Mouse (Mus musculus) brain, embryonic 18.5 days (tissue): ENCODE data around the gene Fam221a.

Experiments
- DNase-seq: peaks from one replicate; pipeline ENCODE4 v3.0.0-alpha.2; 2012; ENCODE audit warnings: low read depth, low spot score

Gene Fam221a

DNA sequence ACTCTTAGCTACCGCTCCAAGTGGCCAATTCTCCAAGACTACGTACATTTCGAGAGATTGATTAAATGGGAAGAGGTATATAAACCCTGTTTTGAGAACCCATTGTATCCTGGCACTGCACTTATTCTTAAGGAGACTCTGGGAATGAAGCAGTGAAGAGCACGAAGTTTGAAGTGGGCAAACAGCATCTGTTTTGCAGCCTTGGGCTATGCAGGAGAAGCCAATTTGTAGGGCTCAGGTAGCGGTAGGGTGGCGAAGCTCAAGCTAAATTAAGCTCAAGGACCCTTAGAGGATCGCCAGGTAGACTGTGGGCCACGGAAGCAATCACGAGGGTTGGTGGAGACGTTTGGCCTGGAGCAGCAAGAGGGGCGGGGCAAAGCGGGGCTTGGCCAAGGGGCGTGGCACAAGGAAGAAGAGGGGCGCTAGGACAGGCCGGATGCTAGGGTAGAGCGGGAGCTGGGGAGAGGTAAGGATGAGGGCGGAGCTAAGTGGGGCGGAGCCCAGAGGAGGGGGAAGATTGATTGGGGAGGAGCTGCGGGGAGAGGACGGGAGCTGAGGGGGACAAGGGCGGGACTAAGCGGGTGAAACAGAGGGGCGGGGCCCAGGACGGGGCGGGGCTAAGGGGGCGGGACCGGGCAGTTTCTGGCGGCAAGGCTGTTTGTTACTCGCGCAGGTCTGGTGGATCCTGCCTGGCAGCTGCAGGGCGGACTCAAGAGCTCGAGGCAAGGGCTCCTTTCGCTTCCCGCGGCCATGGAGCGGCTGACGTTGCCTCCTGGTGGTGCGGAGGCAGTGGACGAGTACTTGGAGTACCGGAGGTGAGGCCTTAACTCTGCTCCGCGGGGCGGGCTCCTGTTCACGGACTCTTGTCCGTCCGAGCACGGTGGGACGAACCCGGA, at the start of gene Fam221a:
Fam221a (plus strand) TSS at position 581 of the 896 bp plus-strand sequence.
- DNase-seq: peak; percentile 64

DNA sequence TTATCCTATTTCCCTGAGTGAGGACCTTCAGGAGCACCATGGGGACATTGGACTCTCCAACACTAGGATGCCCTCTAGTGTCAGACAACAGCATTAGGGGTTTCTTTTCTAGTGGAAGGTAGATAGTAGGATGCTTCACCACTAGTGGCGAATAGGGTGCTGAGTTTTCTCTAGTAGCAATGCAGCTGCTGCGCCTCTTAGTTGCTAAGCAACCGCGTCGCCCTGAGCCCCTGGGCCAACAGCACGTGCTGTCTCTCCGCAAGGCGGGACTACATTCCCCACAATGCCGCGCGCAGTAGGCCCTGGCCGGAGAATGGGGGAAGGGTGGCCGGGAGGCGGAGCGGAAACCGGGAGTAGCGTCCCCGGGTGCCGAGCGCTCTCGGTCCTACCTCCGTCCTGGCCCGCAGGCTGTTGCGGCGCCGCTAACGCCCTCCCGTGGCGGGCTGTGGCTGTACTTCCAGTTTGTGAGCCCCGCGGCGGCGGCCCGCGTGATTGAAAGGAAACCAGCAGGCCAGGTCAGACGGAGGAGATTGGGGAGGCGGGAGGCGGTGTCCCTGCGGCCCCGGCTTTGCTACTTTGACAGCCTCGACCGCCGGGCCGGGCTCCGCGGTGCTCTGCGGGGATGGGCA, 48.5 kb upstream of the Fam221a start, which contains the start of gene Ccdc126:
Ccdc126 (plus strand) TSS at position 309 of the 629 bp plus-strand sequence.
- peak; percentile 96 for DNase-seq

DNA sequence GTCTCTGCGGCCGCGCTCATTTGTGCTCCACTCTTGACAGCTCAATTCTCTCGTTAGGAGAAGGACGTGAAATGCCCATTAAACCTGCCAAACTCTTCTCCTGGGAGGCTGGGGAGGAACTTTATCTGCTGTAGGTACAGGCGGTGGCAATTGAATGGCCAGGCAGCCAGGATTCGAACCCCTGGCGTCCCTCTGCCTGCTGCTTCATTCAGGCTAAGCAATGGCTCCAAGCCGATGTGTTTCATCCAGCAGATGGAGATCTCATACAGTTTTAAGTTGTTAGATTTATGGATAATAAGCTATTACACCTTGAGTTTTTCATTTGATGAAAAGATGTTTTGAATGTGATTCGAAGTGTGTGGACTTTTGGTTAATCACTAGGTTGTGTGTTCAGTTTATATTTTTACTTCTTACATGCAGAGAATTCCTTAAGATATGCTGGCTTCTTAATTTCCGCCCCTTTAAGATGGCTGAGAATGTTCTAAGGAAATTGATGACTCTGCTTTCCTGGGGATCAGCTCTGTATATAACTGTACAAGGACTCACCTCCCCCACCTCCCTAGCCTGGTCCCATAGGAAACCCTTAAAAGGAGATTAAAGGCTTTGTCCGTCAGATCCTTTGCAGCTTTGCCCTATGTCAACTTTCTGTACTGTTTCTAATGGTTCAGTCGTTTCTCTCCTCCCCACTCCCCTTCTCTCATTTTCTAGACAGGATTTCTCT, 47.8 kb upstream of the Fam221a start:
- peak; percentile 20 for DNase-seq

DNA sequence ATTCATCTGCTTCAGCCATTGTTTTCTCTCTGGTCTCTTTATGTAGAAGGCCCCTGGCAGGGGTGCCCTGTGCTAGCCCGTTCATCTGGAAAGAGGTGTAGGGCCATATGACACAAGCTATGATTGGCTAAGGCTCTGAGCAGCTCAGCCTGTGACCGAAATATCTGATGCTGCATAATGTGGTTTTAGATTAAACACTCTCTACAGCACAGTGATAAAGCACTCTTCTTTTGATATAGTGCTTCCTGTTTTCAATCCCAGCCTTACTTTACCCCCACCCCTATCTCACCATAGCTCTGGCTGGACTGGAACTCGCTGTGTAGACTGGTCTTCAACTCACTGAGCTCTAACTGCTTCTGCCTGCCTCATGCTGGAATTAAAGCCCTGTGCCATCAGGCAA, 46.2 kb upstream of the Fam221a start:
- DNase-seq: no peak

DNA sequence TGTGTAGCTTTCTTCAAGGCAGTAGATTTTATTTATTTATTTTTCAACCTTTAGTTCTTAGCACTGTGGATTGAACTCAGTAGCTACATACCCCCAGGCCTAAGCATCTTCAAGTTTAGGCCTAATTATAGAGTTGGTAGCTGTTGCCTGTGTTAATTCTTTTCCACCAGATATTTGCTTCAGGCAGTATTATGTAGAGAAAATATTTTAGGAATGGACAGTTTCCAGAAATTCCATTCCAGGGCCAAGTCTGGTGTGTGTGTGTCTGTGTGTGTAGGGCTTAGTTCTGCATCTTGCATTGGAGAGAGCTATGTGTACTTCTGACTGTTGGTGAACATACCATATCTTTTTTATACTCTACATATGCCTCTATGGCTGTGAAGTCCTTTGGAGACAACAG, 45.5 kb upstream of the Fam221a start:
- DNase-seq: no peak

DNA sequence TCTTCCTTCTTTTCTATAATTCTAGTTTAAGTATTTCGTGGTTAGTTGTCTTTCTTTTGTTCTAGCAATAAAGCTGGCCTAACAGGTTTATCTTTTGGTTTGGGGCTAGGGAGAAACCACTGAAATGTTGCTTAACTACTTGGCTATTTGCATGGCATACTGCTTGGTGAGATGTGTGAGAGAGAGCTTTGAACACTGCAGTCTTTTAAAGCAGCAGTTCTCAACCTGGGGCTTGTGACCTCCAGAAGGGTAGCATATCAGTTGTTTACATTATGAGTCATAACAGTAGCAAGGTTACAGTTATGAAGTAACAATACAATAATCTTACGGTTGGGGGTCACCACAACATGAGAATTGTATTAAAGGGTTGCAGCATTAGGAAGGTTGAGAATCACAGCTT, 44.6 kb upstream of the Fam221a start:
- no peak for DNase-seq

DNA sequence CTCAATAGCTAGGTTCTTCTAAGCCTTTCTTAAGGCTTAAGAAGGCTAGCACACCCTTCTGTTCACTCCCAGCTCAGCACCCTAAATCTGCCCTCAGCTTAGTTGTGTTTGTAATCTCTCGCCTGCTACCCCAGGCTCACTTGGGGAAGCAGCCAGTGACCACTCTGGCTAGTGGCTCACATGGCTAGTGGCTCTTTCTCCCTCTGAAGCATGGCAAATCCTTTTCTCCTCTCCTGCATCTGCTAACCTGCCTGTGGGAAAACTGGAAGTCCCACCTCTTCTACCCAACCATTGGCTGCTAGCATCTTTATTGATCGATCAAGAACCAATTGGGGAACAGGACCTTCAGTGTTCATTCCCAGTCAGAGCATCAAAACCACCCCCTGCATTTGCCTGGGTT, 43.0 kb upstream of the Fam221a start:
- no peak for DNase-seq

DNA sequence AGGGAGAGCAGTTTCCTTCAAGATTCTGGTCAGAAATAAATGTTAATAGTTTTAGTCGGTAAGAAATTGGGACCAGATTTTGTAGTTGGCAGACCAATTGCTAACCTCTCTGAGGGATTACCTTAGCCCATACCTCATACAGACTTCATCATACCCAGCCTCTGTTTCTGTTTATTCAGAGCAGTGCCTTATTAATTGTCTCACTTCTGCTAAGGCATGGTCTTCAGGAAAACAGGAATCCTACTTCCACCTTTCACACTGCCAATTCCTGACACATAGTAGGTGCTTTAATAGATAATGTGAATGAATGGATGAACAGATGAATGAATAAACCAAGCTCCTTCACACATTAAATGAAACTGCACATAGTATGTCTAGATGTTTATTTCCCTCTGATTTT, 42.2 kb upstream of the Fam221a start:
- no peak for DNase-seq

DNA sequence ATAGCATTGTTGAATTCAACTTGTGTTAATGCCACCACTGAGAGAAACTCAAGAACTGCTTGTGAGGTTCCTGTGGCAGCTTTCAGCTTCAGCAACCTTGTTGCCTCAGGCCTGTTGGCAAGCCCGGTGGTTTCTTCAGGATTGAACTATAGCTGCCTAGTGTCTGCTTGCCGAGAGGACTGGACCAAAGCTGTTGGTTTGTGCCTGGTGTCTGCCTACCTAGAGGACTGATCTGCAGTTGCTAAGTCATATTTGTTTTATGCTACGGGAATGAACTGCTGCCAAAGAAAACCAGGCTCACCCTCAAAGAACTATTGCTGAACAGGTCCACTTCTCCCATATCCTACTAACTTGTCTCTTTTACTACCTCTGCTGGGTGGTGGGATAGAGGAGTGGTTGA, 40.7 kb upstream of the Fam221a start:
- no peak for DNase-seq

DNA sequence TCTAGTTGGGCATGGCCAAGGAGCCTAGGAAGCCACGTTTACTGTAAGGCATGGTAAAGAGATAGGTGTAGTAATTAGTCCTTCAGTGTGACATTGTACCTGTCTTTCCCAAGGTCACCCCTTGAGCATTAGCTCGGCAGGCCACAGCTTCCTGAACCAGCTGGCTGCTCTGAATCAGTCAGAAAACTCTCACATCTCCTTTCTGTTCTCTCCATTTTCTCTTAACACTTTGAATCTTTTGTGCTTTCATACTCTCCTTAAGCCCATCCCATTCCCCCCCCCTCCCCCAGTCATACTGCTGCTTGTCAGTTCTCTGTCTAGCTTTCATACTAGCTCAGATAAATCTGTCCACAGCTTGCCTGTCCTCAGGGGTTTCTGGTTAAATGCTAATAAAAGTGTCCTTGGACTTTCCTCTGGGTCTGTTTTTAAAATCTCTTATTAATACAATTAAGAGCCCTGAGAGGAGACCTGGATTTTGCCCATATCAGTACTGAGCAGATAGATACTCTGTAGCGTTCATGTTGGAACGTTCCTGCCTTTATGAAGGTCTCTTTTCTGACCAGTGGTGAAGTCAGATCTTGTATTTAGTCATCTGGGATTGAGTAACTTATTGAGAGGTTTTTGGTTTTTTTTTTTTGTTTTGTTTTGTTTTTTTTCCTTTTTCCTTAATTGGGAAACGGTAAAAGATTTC, 36.0 kb upstream of the Fam221a start:
- no peak for DNase-seq

DNA sequence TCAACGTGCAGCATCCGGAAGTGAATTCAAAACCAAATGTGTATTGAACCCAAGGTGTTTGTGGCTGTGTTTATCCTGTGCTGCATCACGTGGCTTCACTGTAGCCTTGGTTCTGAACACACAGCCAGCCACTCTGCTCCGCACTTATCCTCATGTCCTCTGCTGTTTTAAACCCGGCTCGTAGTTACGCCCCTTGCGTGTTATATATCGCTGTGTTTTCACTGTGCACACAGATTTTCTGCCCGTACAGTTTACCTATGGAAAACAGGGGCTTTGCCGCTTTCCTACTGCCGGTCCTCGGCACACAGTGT, 35.5 kb upstream of the Fam221a start:
- DNase-seq: no peak

DNA sequence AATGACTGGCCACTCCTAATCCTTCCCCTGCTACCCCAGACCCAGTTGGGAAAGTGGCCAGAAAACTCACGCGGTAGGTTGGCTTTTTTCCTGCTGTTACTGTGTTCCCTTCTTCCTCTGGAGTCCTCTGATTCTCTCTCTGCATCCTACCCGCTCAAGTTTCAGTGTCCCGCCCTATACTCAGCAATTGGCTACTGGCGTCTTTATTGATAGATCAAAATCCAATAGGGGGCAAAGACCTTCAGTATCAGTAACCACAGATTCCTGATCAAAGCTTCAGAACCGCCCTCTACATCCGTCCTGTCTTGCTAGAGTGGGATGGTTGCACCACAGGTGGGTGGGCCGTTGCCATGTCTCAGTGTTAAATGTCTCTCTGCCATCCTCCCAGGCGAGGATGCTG, 29.0 kb upstream of the Fam221a start:
- no peak for DNase-seq

DNA sequence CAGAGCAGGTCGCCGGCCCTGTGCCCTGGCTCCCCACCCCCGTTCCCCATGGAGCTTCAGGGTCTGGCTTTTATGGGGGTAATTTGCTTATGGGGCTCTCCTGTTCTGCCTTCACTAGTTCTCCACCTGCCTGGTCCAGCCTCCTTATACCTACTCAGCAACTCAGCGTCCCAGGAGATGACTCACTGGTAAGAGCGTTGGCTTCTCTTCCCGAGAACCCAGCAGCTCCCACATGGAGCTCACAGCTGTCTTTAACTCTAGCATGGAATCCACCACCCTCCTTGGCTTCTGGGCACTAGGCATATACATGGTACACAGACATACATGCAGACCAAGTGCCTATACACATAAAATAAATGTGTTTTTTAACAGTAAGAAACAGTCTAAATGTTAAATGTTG, 28.4 kb upstream of the Fam221a start:
- no peak for DNase-seq

DNA sequence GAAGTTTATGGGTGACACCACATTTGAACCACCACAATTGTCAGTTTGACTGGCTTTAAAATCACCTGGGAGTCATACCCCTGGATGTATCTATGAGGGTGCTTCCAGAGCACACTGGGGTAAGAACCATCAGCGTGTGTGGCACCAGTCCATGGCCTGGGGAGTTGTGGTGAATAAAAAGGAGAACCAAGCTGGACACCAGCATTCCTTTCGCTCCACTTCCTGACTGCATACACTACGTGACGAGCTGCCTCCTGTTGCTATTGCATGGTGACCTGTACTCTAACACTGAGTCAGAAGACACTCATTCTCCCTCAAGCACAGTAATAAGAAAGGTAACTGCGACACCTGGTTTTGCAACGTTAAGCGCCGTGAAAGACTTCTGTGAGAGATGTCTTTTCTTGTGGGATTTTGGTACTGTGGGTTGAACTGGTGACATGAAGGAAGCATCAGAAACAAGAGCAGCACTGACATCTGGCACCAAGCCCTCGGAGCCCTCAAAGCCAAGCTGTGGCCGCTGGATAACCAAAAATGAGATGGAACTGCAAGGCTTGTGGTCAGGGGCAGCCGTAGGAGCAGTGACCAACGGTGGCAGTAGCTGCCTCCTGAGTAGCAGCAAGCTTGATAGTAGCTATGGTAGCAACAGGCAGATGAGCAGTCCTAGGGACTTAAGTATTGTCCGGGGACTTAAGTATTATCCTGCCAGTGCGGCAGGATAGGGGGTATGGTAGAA, 23.6 kb upstream of the Fam221a start:
- DNase-seq: no peak

DNA sequence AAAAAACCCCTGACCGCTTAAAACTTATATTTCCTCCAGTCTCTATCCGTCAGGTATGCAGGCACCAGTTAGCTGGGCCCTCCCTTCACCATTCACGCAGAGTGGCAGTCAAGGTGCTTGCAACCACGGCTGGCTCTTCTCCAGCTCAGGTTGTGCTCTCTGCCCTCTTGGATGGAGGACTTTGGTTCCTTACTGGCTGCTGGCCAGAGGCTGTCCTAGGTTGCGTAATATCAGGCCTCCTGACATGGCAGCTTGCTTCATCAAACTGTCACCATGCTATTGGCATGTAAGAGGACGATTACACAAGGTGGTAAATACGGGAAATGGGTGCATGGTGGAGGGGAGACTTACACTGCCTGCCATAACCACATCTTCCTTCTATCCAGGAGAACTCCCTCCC, 17.7 kb upstream of the Fam221a start:
- DNase-seq: no peak

DNA sequence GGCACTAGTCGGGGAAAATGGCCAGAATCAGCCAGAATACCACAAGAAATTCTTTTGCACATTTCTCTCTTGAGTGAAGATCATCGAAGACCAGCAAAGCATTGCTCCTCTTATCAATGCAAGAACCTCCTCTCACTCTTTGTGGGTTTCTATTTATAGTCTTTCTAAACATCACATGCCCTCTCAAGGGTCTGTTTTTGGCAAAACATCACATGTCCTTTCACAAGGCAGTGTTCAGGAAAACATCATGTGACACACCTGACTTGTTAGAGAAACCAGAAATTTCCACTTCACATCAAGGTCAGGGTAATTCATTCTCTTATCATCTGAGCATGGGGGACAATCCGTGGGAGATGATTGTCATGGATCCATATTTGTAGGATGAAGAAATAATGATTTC, 12.9 kb upstream of the Fam221a start:
- no peak for DNase-seq

DNA sequence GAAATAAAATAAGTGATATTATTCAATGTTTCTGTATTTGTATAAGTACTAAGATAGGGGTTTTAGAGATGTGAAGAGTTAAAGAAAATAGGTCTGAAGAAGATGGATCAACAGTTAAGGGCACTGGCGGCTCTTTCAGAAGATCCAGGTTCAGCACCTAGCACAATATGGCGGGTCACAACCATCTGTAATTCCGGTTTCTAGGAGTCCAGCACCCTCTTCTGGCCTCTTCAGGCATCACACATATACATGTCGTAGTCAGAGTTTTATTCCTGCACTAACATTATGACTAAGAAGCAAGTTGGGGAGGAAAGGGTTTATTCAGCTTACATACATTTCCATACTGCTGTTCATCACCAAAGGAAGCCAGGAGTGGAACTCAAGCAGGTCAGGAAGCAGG, 12.4 kb upstream of the Fam221a start:
- DNase-seq: no peak

DNA sequence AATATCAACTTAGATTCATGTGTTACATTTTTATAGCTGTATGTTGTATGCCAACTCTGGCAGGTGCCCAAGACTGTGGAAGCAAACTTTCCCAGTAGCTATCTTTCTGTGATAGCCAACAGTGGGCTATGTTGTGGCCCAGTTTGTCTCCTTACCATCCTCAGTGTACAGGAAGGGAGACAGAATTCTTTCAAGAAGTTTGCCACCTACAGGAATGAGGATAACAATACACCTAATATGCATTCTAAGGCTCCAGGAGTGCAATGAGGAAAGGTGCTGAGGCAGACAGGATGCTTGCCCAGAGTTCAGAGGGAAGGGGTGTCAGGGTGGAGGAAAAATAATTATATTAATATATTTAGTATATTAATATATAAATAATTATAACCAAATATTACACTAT, 7.1 kb upstream of the Fam221a start:
- DNase-seq: no peak

DNA sequence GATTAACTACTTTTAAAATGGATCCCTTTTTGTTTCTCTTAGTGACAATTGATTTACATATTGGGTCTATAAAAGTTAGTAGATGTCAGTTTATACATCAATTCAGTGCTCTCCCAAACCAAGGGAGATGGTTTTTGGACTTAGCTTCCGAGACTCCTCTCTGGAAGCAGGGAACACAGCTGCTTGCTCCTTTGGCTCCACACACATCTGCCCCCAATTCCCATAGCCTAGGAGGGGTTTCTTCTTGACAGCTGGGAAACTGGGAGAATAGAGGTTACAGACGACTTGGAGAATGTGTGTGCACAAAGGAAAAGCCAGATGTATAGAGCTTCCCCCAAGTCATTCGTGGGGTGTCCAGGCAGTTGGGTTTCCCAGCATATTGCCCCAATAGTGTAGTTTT, 673 bp downstream of the Fam221a start:
- DNase-seq: no peak

DNA sequence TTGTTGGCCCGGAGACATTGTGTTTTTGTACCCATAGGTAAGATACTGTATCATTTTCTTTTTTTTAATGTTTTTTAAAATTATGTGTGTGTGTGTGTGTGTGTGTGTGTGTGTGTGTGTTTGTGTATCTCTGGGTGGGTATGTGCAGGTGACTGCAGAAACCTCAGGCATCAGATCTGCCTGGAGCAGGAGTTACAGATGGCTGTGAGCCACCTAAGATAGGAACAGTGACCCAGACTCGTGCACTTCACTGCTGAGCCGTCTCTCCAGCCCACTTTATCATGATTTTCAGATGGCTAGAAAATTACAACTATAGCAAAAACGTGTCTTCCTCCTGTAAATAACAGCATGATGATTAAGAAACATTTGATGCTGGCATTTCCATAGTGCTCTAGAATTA, 5.2 kb downstream of the Fam221a start:
- DNase-seq: no peak

DNA sequence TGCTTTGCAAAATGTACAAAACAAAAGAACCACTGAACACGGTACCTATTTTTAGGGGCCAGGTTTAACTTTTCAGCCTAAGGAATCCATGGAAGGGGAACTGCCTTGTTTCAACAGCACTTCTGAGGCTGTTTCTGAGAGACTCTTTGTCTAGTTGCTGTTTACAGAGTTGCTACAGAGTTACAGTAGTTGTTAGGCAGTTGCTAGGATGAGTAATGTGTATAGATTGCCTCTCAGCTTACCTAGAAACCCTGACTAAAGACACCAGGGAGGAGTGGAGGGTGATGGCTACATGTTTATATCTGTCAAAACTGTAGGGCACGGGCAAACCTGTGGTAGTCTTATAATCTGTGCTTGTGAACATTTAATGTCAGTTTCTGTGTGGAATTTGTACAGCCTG, 6.4 kb downstream of the Fam221a start:
- no peak for DNase-seq
